Mouse (Mus musculus) E14TG2a.4 (cell line): ENCODE results near the gene Pgpep1l.

Experiments
- CTCF ChIP-seq: conservative IDR thresholded peaks from 2 replicates; pipeline ENCODE4 v1.5.1; 2014; ENCODE audit warnings: low read length
- NANOG ChIP-seq: IDR thresholded peaks from 2 replicates; pipeline ENCODE4 v1.6.1; 2014; ENCODE audit warnings: borderline replicate concordance, low read length, mixed read lengths

GRCm38 (mm10) chr7:68257767-68258166 is 6.3 kb downstream of the Pgpep1l start:
- TF ChIP-seq CTCF (no peak), NANOG (no peak)
